Mouse (Mus musculus) stomach, embryonic 14.5 days (tissue): Measurements from ENCODE around the gene Mmp24. TPM values are rescaled to one million over a fixed set of nuclear protein-coding genes. Genes with fewer than 3 reads are reported as not detected.

Experiments used
- ATAC-seq: fragments of 200-750 bp; cut with Nextera tagmentation; 2 replicates; pipeline ENCODE4 v1.8.0; 2017; ENCODE audit warnings: low read depth, moderate TSS enrichment; ENCODE audit not compliant: insufficient number of reproducible peaks, insufficient read depth, low FRiP score
- H3K27ac ChIP-seq: fragments of 300-500 bp; sonication (generic); 2 replicates; pipeline ENCODE4 v1.5.1; 2014; ENCODE audit warnings: mild to moderate bottlenecking, low read length, moderate library complexity, mixed read lengths
- H3K27me3 ChIP-seq: fragments of 300-500 bp; sonication (generic); 2 replicates; pipeline ENCODE4 v1.6.1; 2014; ENCODE audit warnings: low read length, control low read depth, mixed read lengths; ENCODE audit not compliant: control insufficient read depth, insufficient read depth
- H3K36me3 ChIP-seq: fragments of 300-500 bp; sonication (generic); 2 replicates; pipeline ENCODE4 v1.6.1; 2014; ENCODE audit warnings: mild to moderate bottlenecking, control low read depth, low read length, moderate library complexity, mixed read lengths; ENCODE audit not compliant: control insufficient read depth, insufficient read depth
- H3K4me1 ChIP-seq: fragments of 300-500 bp; sonication (generic); 2 replicates; pipeline ENCODE4 v1.6.1; 2014; ENCODE audit warnings: low read length, control low read depth, mixed read lengths; ENCODE audit not compliant: control insufficient read depth, insufficient read depth
- H3K4me2 ChIP-seq: fragments of 300-500 bp; sonication (generic); replicated peaks from 2 replicates; pipeline ENCODE4 v1.6.1; 2014; ENCODE audit warnings: low read depth, low read length, control low read depth
- H3K4me3 ChIP-seq: fragments of 300-500 bp; sonication (generic); 2 replicates; pipeline ENCODE4 v1.5.1; 2014; ENCODE audit warnings: low read depth, low read length, control low read depth
- H3K9ac ChIP-seq: fragments of 300-500 bp; sonication (generic); replicated peaks from 2 replicates; pipeline ENCODE4 v1.6.1; 2014; ENCODE audit warnings: low read depth, mild to moderate bottlenecking, control low read depth, low read length, moderate library complexity, mixed read lengths
- H3K9me3 ChIP-seq: fragments of 300-500 bp; sonication (generic); 2 replicates; pipeline ENCODE4 v1.6.1; 2016; ENCODE audit warnings: low read depth, low read length, control low read depth; ENCODE audit not compliant: control insufficient read depth
- WGBS: fragments of 180-500 bp; shearing (Covaris S2); extraction: QIAGEN DNeasy Blood & Tissue Kit; methylation state at CpG from one replicate; pipeline ENCODE4 v1.1.7; 2014; 5-methylcytosine and 5-hydroxymethylcytosine counted together
- polyA plus RNA-seq: library from polyadenylated mRNA; unstranded; fragments of >200 nt; fragmentation: Nextera tagmentation; extraction: Ambion mirVana; gene quantifications from 2 replicates; pipeline ENCODE4 v1.2.1, GENCODE M21; 2014

Mmp24 gene
- polyA plus RNA-seq, 1 experiment from 2014 or later = 0.51 TPM

DNA sequence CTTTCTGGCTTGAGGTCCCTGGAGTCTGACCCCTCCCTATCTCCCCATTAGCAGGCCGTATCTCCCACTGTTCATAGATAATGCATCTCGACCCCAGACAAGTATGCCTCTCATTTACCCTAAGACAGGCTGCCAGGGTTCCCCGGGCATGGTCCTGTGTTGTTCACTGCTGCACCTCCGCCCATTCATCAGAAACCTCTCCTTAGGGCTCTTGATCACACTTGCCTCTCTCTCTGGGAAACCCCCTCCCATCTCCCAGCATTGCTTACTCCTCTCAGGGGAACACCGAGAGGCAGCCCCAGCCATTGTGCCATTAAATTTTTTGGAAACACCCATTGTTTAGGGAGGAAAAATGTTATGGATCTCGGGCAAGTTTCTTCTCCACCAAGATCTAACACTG is 2.9 kb downstream of the Mmp24 start:
- H3K27ac ChIP-seq = no peak overlapping the region
- H3K4me3 ChIP-seq = no peak overlapping the region
- H3K4me2 ChIP-seq = no peak overlapping the region
- ATAC-seq = no peak
- H3K9me3 ChIP-seq = no peaks in the 10 kb centered on the region
- H3K27me3 ChIP-seq = peaks cover 16% of the 10 kb centered on the region; the same call in 1 of the 2 replicates
- no peaks in the 10 kb centered on the region for H3K36me3 ChIP-seq
- no peak overlapping the region for H3K9ac ChIP-seq
- 0 out of 2 replicates have a peak, but pooled peaks cover 7% of the 10 kb centered on the region for H3K4me1 ChIP-seq
- WGBS = 68% methylated on average over 6 of the region's 6 CpGs

DNA sequence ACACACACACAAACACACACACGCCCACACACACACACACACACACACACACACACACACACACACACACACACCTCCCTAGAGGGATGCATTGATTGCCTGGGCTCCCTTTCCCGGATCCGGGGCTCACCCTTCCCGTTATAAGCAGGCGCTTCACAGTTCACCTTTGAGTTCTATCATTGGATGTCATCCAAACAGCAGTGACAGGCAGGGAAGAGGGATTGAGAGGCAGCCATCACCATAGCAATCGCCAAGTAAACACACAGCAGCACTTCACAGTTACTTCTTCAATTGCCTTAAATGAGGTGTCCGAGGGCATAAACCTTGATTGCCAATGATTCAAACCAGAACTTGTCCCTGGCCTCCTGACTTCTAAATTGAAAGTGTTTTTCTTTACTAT is 3.9 kb downstream of the Mmp24 start:
- WGBS = 36% methylated on average over 7 of the region's 7 CpGs
- no peak overlapping the region for H3K27ac ChIP-seq

DNA sequence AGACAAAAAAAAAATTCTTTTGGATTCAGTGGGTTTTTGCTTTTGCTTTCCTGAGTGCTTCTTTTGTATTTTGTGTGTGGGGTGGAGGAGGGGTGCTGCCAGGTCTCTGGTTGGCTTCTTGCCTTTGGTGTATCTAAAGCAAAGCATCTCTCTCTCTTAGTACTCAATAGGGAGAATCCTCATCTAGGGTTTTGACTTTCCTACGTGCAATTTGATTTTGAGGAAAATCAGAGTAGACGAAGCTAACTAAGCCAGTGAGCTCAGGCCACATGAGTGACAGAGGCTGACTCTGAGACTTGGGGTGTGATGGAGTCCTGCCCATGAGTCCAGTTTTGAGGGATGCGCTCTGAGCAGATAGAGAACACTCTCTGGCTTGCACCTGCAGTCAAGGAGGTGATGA is 4.4 kb downstream of the Mmp24 start:
- Histone ChIP-seq H3K4me2 (no peak overlapping the region), H3K9me3 (no peaks in the 10 kb centered on the region), H3K27me3 (peaks cover 12% of the 10 kb centered on the region; the same call in 1 of the 2 replicates), H3K9ac (no peak overlapping the region), H3K27ac (no peak overlapping the region), H3K4me1 (0 out of 2 replicates have a peak, but pooled peaks cover 7% of the 10 kb centered on the region), H3K36me3 (no peaks in the 10 kb centered on the region), H3K4me3 (no peak overlapping the region)
- WGBS = 87% methylated on average over 3 of the region's 3 CpGs
- no peak for ATAC-seq

More for the DNA sequence above, 3.9 kb downstream of the Mmp24 start:
- Histone ChIP-seq H3K9me3 (no peaks in the 10 kb centered on the region), H3K4me3 (no peak overlapping the region), H3K4me2 (no peak overlapping the region), H3K27me3 (peaks cover 14% of the 10 kb centered on the region; the same call in 1 of the 2 replicates), H3K36me3 (no peaks in the 10 kb centered on the region), H3K9ac (no peak overlapping the region), H3K4me1 (0 out of 2 replicates have a peak, but pooled peaks cover 7% of the 10 kb centered on the region)
- ATAC-seq = no peak

DNA sequence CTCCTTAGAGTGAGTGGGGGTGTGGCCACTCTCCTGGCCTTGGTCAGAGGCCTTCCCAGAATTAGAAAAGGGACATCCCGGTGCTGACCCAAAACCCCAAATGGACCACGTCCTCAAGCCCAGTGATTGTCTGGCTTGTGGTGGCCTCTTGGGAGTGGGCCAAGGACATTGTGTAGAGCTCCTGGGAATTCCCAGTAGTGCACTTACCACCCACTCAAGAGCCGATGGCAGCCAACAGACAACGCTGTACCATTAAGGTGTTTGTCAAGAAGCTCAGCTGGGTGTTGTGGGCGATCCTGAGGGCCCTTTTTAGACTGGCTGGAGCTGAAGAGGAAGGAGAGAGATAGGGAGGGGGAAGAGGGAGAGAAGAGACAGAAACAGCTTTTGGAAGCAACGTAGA is 9.4 kb downstream of the Mmp24 start:
- Histone ChIP-seq H3K9ac (no peak overlapping the region), H3K4me3 (no peak overlapping the region), H3K36me3 (no peaks in the 10 kb centered on the region), H3K4me1 (no peaks in the 10 kb centered on the region), H3K4me2 (no peak overlapping the region), H3K27me3 (no peaks in the 10 kb centered on the region), H3K27ac (no peak overlapping the region), H3K9me3 (no peaks in the 10 kb centered on the region)
- 80% methylated on average over 6 of the region's 6 CpGs for WGBS
- ATAC-seq = no peak

DNA sequence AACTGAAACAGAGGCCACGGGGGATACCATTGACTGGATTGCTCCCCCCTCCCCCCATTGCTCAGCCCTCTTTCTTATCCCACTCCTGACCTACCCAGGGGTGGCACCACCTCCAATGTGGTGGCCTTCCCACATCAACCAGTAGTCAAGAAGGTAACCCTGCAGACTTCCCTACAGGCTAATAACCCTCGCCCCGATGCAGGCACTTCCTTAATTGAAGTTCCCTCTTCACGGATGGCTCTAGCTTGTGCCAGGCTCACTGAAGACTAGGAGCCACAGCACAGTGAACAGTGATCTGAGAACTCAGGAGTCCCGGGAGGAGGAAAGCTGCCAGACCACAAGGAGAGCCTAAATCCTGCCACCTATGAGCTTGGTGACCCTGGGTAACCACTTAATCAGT is 11.8 kb downstream of the Mmp24 start:
- H3K36me3 ChIP-seq = no peaks in the 10 kb centered on the region
- H3K9ac ChIP-seq = no peak overlapping the region
- H3K4me2 ChIP-seq = no peak overlapping the region
- H3K27ac ChIP-seq = no peak overlapping the region
- 75% methylated on average over 5 of the region's 5 CpGs for WGBS
- H3K4me3 ChIP-seq = no peak overlapping the region
- H3K27me3 ChIP-seq = no peaks in the 10 kb centered on the region
- no peaks in the 10 kb centered on the region for H3K4me1 ChIP-seq
- ATAC-seq = no peak
- H3K9me3 ChIP-seq = no peaks in the 10 kb centered on the region

DNA sequence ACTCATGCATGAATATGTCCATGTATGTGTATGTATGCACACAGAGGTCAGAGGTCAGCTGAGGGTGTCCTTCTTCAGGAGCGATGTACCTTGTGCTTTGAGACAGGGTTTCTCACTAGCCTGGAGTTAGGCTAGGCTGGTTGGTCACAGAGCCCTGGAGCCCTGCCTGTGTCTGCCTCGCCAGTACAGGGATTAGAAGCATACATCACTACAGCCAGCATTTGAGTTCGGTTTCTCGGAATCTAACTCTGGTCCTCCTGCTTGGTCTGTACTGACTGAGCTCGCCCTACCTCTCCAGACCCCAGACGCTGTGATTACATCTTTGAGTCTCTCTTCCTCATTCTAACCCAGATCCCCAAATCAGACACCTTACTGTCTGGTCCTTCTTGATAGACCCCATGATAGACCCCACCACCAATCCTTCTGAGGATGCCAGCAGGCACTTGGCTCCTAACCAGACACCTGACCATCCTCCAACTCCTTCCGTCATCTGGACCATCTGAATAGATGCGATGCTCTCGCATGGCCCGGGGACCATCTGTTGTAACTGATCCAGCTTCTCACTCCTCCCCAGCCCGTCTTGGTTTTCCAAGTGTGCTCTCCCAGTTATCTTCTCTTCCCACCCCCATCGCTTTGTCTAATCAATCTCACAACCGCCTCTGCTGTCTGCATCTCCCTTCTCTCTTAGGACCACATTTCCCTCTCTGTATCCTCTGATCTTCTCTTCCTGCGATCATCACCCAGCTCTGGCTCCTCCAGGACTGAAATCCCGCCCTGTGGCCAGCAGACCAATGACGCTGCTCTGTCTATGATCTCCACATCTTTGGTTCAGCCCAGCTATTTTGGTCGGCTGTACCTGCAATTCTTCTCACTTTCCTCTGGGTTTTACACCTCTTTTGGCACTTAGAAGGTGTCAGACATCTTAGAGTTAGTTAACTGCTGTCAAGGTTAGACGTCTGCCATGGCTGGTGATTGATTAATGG is 13.1 kb downstream of the Mmp24 start:
- H3K4me1 ChIP-seq = no peaks in the 10 kb centered on the region
- H3K4me3 ChIP-seq = no peak overlapping the region
- no peak overlapping the region for H3K27ac ChIP-seq
- no peak overlapping the region for H3K4me2 ChIP-seq
- no peaks in the 10 kb centered on the region for H3K27me3 ChIP-seq
- no peaks in the 10 kb centered on the region for H3K9me3 ChIP-seq
- H3K9ac ChIP-seq = no peak overlapping the region
- 60% methylated on average over 18 of the region's 18 CpGs for WGBS
- ATAC-seq = no peak
- H3K36me3 ChIP-seq = no peaks in the 10 kb centered on the region

DNA sequence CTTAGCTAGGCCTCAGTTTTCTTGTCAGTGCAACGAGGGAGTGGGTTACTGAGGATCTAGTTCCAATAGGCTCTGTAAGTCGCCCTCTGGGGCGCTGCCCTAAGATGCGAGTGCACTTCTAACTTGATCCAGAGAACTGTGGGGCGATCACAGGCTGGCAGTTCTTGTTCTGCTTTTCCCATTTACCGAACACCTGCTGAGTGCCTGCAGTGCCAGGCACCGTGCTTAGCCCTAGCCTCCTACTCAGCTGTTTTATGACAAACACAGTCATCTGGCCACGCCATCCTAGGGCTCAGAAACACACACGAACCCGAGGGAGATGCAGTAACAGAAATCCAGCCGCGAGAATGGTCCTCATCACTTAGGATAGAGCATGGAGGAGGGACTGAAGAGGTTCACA is 17.8 kb downstream of the Mmp24 start:
- no peak for ATAC-seq
- Histone ChIP-seq H3K27me3 (no peaks in the 10 kb centered on the region), H3K4me3 (no peak overlapping the region), H3K27ac (no peak overlapping the region), H3K36me3 (no peaks in the 10 kb centered on the region), H3K9ac (no peak overlapping the region), H3K4me1 (no peaks in the 10 kb centered on the region), H3K9me3 (no peaks in the 10 kb centered on the region), H3K4me2 (no peak overlapping the region)
- WGBS = 32% methylated on average over 12 of the region's 12 CpGs

DNA sequence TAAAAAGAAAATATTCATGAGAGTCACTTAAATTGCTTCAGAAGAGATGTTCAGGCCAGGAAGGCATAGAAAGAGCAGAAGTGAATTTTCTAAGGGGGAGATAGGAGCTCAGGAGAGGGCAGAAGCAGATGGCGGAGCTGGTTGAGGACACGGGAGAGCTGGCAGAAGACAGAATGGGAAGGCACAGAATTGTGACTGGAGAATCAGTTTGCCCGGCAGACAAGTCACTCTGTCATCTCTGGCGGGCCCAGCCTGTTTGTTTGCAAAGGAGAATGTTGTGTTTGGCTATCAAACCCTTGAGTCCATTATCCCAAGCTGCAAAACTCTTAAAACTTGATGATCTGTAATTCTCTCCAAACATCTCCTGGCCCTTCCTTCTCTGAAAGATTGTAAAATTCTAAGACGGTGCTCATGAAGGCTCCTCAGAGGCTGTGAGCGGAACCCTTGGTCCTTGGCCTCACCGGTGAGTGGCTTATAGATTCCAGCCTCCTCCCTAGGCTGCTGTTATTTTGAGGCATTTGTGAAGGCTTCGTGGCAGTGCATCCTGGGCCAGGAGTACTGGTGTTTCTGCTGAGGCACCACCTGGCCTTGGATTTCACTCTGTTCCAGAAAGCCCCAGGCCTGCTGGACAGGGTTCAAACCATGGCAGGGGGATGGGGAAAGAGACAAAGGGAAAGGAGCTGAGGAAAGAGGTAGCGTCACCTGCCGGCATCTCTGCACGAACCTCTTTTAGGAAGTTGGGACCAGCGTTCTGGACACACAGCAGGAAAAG is 19.7 kb downstream of the Mmp24 start:
- no peak for ATAC-seq
- no peaks in the 10 kb centered on the region for H3K27me3 ChIP-seq
- 83% methylated on average over 12 of the region's 12 CpGs for WGBS
- no peak overlapping the region for H3K27ac ChIP-seq
- no peaks in the 10 kb centered on the region for H3K36me3 ChIP-seq
- no peak overlapping the region for H3K9ac ChIP-seq
- H3K4me3 ChIP-seq = no peak overlapping the region
- no peaks in the 10 kb centered on the region for H3K9me3 ChIP-seq
- no peak overlapping the region for H3K4me2 ChIP-seq
- no peaks in the 10 kb centered on the region for H3K4me1 ChIP-seq
